Mouse (Mus musculus) left cerebral cortex, postnatal 36 days (tissue): ENCODE data around the gene Gabbr2. TPM values are rescaled to one million over a fixed set of nuclear protein-coding genes. Genes with fewer than 3 reads are reported as not detected.
A peak's percentile ranks its signal among the peaks of the same experiment; 100 is the strongest.

Experiments used
- DNase-seq, 2 experiments: peaks; one replicate each; pipeline ENCODE4 v3.0.0; 2021 to 2022; ENCODE audit warnings: low spot score in 2 of 2, mixed read lengths in 1 of 2
- intact Hi-C: fragments of 180-260 bp; cut with DNase I; formaldehyde crosslinking; loops from one replicate; pipeline ENCODE4 v1.15.1; 2025
- total RNA-seq, 2 experiments: library from RNA; stranded (reverse); gene quantifications; 2 replicates each; pipeline ENCODE4 v1.2.3; 2021

The Gabbr2 gene
- total RNA-seq, 2 experiments from 2014 or later: 253 to 276 TPM

- no peak for DNase-seq
- intact Hi-C loops: no loop called here
Measured at GRCm38 (mm10) chr4:46883047-46883446, 108.6 kb downstream of the Gabbr2 start.

- intact Hi-C loops: no loop called here
- no peak for DNase-seq
Measured at GRCm38 (mm10) chr4:46881271-46881670, 110.4 kb downstream of the Gabbr2 start.

- intact Hi-C loops: no loop called here
- no peak for DNase-seq
Measured at GRCm38 (mm10) chr4:46879943-46880342, 111.7 kb downstream of the Gabbr2 start.

- intact Hi-C loops: no loop called here
- peak; percentile 51 to 63 for DNase-seq
Measured at GRCm38 (mm10) chr4:46872750-46873149, 118.9 kb downstream of the Gabbr2 start.

- DNase-seq: no peak
- intact Hi-C loops: no loop called here
Measured at GRCm38 (mm10) chr4:46870157-46870556, 121.5 kb downstream of the Gabbr2 start.

GRCm38 (mm10) chr4:46869380-46869779 lies 122.3 kb downstream of the Gabbr2 start:
- intact Hi-C loops: no loop called here
- DNase-seq: no peak

GRCm38 (mm10) chr4:46868921-46869320 lies 122.8 kb downstream of the Gabbr2 start:
- intact Hi-C loops: no loop called here
- DNase-seq: no peak

- DNase-seq: no peak
- intact Hi-C loops: no loop called here
Measured at GRCm38 (mm10) chr4:46868181-46868580, 123.5 kb downstream of the Gabbr2 start.

GRCm38 (mm10) chr4:46867779-46868178 lies 123.9 kb downstream of the Gabbr2 start:
- intact Hi-C loops: no loop called here
- DNase-seq: no peak

GRCm38 (mm10) chr4:46866070-46866469 lies 125.6 kb downstream of the Gabbr2 start:
- intact Hi-C loops: no loop called here
- DNase-seq: no peak

GRCm38 (mm10) chr4:46863721-46864120 lies 128.0 kb downstream of the Gabbr2 start:
- intact Hi-C loops: no loop called here
- no peak for DNase-seq

GRCm38 (mm10) chr4:46862677-46863076 lies 129.0 kb downstream of the Gabbr2 start:
- no peak for DNase-seq
- intact Hi-C loops: no loop called here

- no peak for DNase-seq
- intact Hi-C loops: no loop called here
Measured at GRCm38 (mm10) chr4:46860586-46860985, 131.1 kb downstream of the Gabbr2 start.

- DNase-seq: no peak
- intact Hi-C loops: no loop called here
Measured at GRCm38 (mm10) chr4:46858899-46859298, 132.8 kb downstream of the Gabbr2 start.

GRCm38 (mm10) chr4:46856145-46856544 lies 135.5 kb downstream of the Gabbr2 start:
- intact Hi-C loops: no loop called here
- no peak for DNase-seq

GRCm38 (mm10) chr4:46854686-46855385 lies 136.8 kb downstream of the Gabbr2 start:
- intact Hi-C loops: no loop called here
- peak in 1 of 2 experiments; percentile 62 for DNase-seq

GRCm38 (mm10) chr4:46853852-46854460 lies 137.7 kb downstream of the Gabbr2 start:
- no peak for DNase-seq
- intact Hi-C loops: no loop called here

- intact Hi-C loops: no loop called here
- no peak for DNase-seq
Measured at GRCm38 (mm10) chr4:46847745-46848144, 143.9 kb downstream of the Gabbr2 start.

GRCm38 (mm10) chr4:46846396-46846795 lies 145.3 kb downstream of the Gabbr2 start:
- intact Hi-C loops: no loop called here

GRCm38 (mm10) chr4:46844982-46845643 lies 146.6 kb downstream of the Gabbr2 start:
- intact Hi-C loops: no loop called here
- no peak for DNase-seq

More at GRCm38 (mm10) chr4:46846396-46846795, 145.3 kb downstream of the Gabbr2 start:
- DNase-seq: no peak

- intact Hi-C loops: no loop called here
- no peak for DNase-seq
Measured at GRCm38 (mm10) chr4:46844567-46844966, 147.1 kb downstream of the Gabbr2 start.
